Mouse (Mus musculus) intestine, embryonic 14.5 days (tissue): ENCODE measurements around the gene Pelo. TPM values are rescaled to one million over a fixed set of nuclear protein-coding genes. Genes with fewer than 3 reads are reported as not detected.

Experiments used
- ATAC-seq: fragments of 200-750 bp; cut with Nextera tagmentation; replicated peaks from 2 replicates; pipeline ENCODE4 v1.8.0; 2017; ENCODE audit warnings: low read depth, moderate number of reproducible peaks, moderate TSS enrichment, moderate library complexity; ENCODE audit not compliant: low FRiP score, low TSS enrichment
- DNase-seq: peaks from one replicate; pipeline ENCODE4 v3.0.0-alpha.2; 2018; ENCODE audit warnings: low spot score
- H3K27ac ChIP-seq: fragments of 300-500 bp; sonication (generic); 2 replicates; pipeline ENCODE4 v1.5.1; 2014; ENCODE audit warnings: low read depth, mild to moderate bottlenecking, control low read depth
- H3K27me3 ChIP-seq: fragments of 300-500 bp; sonication (generic); replicated peaks from 2 replicates; pipeline ENCODE4 v1.6.1; 2014; ENCODE audit warnings: low read length, control low read depth; ENCODE audit not compliant: control insufficient read depth, insufficient read depth
- H3K36me3 ChIP-seq: fragments of 300-500 bp; sonication (generic); 2 replicates; pipeline ENCODE4 v1.6.1; 2014; ENCODE audit warnings: low read length, control low read depth; ENCODE audit not compliant: control insufficient read depth, insufficient read depth
- H3K4me1 ChIP-seq: fragments of 300-500 bp; sonication (generic); replicated peaks from 2 replicates; pipeline ENCODE4 v1.6.1; 2014; ENCODE audit warnings: low read length, control low read depth, mixed read lengths; ENCODE audit not compliant: control insufficient read depth, insufficient read depth
- H3K4me2 ChIP-seq: fragments of 300-500 bp; sonication (generic); 2 replicates; pipeline ENCODE4 v1.6.1; 2014; ENCODE audit warnings: low read length
- H3K4me3 ChIP-seq: fragments of 300-500 bp; sonication (generic); 2 replicates; pipeline ENCODE4 v1.5.1; 2014; ENCODE audit warnings: low read depth, low read length, control low read depth, mixed read lengths
- H3K9ac ChIP-seq: fragments of 300-500 bp; sonication (generic); 2 replicates; pipeline ENCODE4 v1.6.1; 2014; ENCODE audit warnings: mild to moderate bottlenecking, low read length
- H3K9me3 ChIP-seq: fragments of 300-500 bp; sonication (generic); 2 replicates; pipeline ENCODE4 v1.6.1; 2016; ENCODE audit warnings: low read length, control low read depth; ENCODE audit not compliant: control insufficient read depth
- WGBS: fragments of 180-500 bp; shearing (Covaris S2); extraction: QIAGEN DNeasy Blood & Tissue Kit; methylation state at CpG from one replicate; pipeline ENCODE4 v1.1.7; 2014; 5-methylcytosine and 5-hydroxymethylcytosine counted together
- polyA plus RNA-seq: library from polyadenylated mRNA; unstranded; fragments of >200 nt; fragmentation: Nextera tagmentation; extraction: Ambion mirVana; gene quantifications from 2 replicates; pipeline ENCODE4 v1.2.1, GENCODE M21; 2014

Pelo gene
- polyA plus RNA-seq, 1 experiment from 2014 or later: 6.3 TPM

DNA sequence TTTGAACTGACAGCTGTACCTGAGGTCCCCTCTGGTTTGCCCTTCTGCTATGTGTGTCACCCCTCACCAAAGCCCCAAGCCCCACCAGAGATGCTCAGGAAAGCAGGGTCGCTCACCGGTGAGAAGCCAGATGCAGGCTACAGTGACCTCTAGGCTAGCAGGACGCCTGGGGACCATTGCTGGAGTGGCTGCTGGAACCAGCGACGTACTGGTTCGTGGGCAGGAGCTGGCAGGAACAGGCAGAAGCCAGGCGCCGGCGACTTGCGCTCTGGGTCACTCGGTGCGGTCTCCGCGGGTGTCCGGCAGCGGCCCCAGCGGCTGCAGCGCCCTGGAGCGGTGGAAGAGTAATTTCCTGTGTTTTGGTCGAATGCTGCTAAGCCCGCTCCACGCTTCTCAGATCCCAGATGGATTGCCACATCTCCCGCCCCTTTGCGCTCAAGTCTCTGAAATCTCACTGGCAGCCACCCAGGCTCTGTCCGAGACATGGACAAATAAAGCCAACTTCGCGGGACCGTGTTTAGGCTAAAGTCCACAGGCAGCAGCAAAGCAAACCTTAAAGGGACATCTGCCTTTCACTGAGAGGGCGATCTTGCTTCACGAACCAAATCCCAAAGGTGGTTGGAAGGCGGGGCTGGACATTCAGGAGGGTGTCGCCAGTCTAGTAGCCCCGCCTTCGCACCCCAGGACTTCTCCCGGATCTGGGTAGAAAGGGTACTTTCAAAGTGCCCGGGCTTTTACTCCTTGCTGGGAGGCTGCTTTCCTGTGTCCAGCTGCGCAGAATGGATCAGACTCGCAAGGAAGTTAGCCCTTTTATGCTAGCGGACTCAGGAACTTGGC is 11.6 kb upstream of the Pelo start, which contains the start of the genes Gm49395 and Itga1:
Gene Gm49395, minus strand, starts transcription at position 567 of the 837 bp plus-strand sequence.
Gene Itga1, minus strand, starts transcription at position 610 of the 837 bp plus-strand sequence.
- H3K36me3 ChIP-seq: 0 out of 2 replicates have a peak, but pooled peaks cover 3% of the 10 kb centered on the region
- peak within 1 kb of the TSS; percentile 83 for H3K27ac ChIP-seq
- peak within 1 kb of the TSS; percentile 64 for H3K9ac ChIP-seq
- WGBS: under 1% methylated on average over 39 of the region's 39 CpGs
- ATAC-seq (peak; percentile 93), DNase-seq (peak; percentile 83)
- H3K4me1 ChIP-seq: no peaks in the 10 kb centered on the region
- peak within 1 kb of the TSS; percentile 60 for H3K4me3 ChIP-seq
- H3K4me2 ChIP-seq: peak within 1 kb of the TSS; percentile 84
- no peaks in the 10 kb centered on the region for H3K9me3 ChIP-seq
- H3K27me3 ChIP-seq: no peaks in the 10 kb centered on the region

DNA sequence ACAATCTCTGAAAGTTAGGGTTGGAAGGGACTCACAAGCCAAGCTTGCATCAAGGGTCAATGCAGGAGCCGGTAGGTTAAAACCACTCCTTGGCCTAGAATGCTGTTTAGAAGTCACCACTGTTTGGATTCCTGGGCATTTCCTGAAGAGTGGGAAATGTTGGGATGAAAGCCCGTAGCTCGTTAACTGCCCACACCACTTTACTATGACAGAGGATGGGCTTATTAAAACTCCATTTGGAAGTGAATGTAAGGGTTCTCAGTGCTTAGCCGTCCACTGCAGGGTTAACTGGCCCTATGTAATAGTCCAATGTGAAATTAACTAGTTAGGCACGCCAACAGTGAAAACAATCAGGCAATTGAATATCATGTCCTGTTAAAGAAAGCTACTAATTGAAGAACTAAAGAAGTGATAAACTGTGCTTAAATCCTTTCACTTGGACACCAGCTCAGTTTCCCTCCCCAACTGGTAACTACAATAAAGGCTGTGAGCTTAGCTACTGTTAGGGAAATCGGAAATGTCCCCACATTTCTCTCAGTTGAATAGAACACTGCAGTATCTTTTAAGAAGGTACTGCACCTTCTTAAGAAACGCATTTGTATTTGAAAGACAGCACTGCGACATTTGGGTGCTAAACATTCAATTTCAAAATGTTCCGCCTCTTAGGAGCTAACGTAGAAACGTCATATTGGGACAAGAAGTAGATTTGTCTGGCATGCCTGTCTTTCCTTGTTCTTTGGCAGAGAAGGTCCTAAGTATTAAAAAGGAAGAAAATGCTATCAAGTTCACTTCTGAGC is 10.6 kb upstream of the Pelo start:
- no peaks in the 10 kb centered on the region; the same call in 1 of the 2 replicates for H3K4me1 ChIP-seq
- DNase-seq: no peak
- H3K9ac ChIP-seq: peak overlapping the region; percentile 64
- H3K4me2 ChIP-seq: peak overlapping the region; percentile 84
- no peaks in the 10 kb centered on the region for H3K27me3 ChIP-seq
- H3K9me3 ChIP-seq: no peaks in the 10 kb centered on the region
- no peak for ATAC-seq
- peak overlapping the region; percentile 60 for H3K4me3 ChIP-seq
- H3K36me3 ChIP-seq: 0 out of 2 replicates have a peak, but pooled peaks cover 3% of the 10 kb centered on the region
- H3K27ac ChIP-seq: peak overlapping the region; percentile 83; the same call in 1 of the 2 replicates
- WGBS: 45% methylated on average over 11 of the region's 11 CpGs

DNA sequence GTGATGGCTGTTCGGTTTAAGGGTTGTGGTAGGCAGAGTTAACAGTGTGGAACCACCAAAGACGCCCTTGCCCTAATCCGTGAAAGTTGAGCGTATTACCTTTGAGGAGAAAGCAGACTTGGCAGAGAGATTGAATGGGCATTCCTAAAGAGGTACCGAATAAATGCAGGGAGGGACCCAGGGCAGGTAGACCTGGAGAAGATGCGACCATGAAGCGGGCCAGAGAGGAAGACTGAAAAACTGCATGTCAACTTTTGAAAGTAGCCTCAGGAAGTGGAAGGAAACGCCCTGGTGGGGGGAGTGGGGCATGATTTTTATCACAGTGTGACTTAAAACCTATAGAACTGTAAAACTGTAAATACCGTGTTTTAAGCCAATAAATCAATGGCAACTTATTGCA is 9.4 kb upstream of the Pelo start:
- Histone ChIP-seq H3K4me2 (peak overlapping the region; percentile 84), H3K27ac (no peak overlapping the region), H3K9ac (no peak overlapping the region), H3K36me3 (0 out of 2 replicates have a peak, but pooled peaks cover 3% of the 10 kb centered on the region), H3K4me1 (no peaks in the 10 kb centered on the region; the same call in 1 of the 2 replicates), H3K27me3 (no peaks in the 10 kb centered on the region), H3K9me3 (no peaks in the 10 kb centered on the region), H3K4me3 (no peak overlapping the region)
- 82% methylated on average over 9 of the region's 9 CpGs for WGBS
- DNase-seq (no peak), ATAC-seq (no peak)

DNA sequence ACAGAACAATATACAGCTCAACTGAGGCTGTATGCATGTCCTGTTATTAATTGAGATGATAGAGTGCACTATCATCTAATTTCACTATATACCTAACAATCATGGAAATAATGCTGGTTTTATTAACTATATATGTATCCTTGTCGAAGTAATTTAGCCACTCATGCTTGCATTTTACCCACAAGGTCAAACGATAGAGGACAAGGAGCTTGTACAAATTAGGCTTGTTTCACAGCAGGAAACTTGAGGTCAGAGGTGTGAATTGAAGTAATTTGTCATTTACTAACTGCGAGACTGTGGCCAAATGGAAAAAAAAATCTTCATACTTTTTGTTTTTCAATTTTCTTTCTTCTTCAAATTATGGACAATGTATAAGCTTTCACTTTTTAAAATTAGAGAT is 8.2 kb upstream of the Pelo start:
- ATAC-seq (no peak), DNase-seq (no peak)
- Histone ChIP-seq H3K27ac (no peak overlapping the region), H3K9me3 (no peaks in the 10 kb centered on the region), H3K27me3 (no peaks in the 10 kb centered on the region), H3K4me2 (no peak overlapping the region), H3K4me1 (no peaks in the 10 kb centered on the region; the same call in 1 of the 2 replicates), H3K9ac (no peak overlapping the region), H3K4me3 (no peak overlapping the region), H3K36me3 (0 out of 2 replicates have a peak, but pooled peaks cover 3% of the 10 kb centered on the region)
- 82% methylated on average over 3 of the region's 3 CpGs for WGBS

DNA sequence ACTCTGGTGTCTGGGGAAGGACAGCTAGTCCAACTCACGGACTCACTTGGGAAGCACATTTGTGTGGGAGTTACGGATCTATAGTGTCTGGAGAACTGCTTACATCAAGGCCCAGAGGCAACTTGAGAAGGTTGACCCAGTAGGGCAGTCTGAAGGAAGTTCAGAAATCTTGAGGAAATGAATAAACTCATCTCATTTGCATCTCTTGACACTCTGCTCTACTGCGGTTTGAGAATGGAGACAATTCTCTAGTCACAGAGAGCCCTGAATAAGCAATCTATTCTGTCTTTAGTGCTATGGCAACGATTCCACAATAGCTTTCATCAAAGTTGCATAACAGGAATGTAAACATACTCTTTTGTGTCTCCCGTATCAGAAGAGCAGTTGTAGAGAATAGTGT is 7.0 kb upstream of the Pelo start:
- Histone ChIP-seq H3K27ac (no peak overlapping the region), H3K4me3 (no peak overlapping the region), H3K9me3 (no peaks in the 10 kb centered on the region), H3K4me1 (no peaks in the 10 kb centered on the region; the same call in 1 of the 2 replicates), H3K27me3 (no peaks in the 10 kb centered on the region), H3K4me2 (no peak overlapping the region), H3K36me3 (0 out of 2 replicates have a peak, but pooled peaks cover 3% of the 10 kb centered on the region), H3K9ac (no peak overlapping the region)
- DNase-seq: no peak
- ATAC-seq: no peak
- 79% methylated on average over 5 of the region's 5 CpGs for WGBS

DNA sequence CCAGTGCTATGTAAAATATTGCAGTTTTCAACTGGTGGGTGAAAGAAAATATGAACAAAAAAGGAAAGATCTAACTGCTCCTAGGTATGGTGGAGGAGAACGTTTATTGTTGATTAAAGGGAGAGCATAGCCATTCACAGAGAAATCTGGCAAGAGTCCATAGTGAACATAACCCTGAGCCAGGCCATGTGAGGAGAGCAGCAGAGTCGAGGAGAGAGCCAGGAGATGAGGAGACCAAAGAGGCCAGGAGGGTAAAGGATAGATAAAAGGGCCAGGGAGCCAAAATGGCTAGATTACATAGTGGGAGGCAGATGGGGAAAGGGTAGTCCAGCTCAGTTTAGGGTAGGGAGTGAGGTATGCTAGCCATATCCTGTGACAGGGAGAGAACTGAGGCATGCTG is 6.2 kb upstream of the Pelo start:
- H3K4me2 ChIP-seq: no peak overlapping the region
- H3K9ac ChIP-seq: no peak overlapping the region
- peaks cover under 1% of the 10 kb centered on the region; the same call in 1 of the 2 replicates for H3K4me1 ChIP-seq
- no peaks in the 10 kb centered on the region for H3K9me3 ChIP-seq
- ATAC-seq: no peak
- no peaks in the 10 kb centered on the region for H3K27me3 ChIP-seq
- WGBS: 42% methylated on average over 2 of the region's 2 CpGs
- H3K36me3 ChIP-seq: 0 out of 2 replicates have a peak, but pooled peaks cover 3% of the 10 kb centered on the region
- no peak overlapping the region for H3K27ac ChIP-seq
- no peak for DNase-seq
- H3K4me3 ChIP-seq: no peak overlapping the region

DNA sequence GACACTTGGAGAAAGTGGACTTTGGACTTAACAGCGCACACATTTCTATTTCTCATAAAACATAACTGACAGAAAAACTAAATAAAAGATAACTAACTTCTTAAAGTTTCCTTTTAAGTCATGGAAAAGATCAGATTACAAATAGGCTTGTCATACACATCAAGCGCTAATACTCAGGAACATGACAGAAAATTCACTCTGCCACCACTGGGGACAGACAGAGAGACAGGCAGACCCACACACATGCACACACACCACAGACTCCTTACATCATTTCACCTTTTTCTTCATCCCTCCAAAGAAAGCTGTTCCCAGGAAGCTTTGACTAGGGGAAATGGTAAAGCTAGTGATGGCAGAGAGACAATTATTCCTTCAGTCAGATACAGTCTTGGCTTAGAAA is 5.4 kb upstream of the Pelo start:
- Histone ChIP-seq H3K27me3 (no peaks in the 10 kb centered on the region), H3K36me3 (0 out of 2 replicates have a peak, but pooled peaks cover 3% of the 10 kb centered on the region), H3K4me2 (no peak overlapping the region), H3K9me3 (no peaks in the 10 kb centered on the region), H3K27ac (no peak overlapping the region), H3K9ac (no peak overlapping the region), H3K4me1 (peaks cover 7% of the 10 kb centered on the region), H3K4me3 (no peak overlapping the region)
- DNase-seq: no peak
- no peak for ATAC-seq
- WGBS: 71% methylated on average over 2 of the region's 2 CpGs

DNA sequence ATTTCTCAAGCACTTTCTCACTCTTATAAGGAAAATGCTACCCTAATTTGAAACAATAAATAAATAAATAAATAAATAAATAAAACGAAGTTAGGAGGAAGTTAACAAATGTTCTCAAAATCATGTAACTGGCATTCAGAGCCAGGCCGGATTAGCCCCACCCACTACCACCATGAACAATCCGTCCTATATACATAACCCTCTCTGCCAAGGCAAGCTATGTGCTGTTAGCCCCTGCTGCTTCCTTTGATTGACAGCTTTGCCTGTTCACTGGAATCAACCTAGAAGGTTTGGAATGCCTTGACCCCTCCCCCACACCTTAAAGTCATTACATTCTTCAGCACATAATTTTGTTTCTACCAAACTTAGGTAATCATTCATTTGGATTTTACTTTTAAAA is 1.5 kb upstream of the Pelo start:
- peaks cover 20% of the 10 kb centered on the region for H3K4me1 ChIP-seq
- 76% methylated on average over 3 of the region's 3 CpGs for WGBS
- no peak overlapping the region for H3K4me3 ChIP-seq
- no peaks in the 10 kb centered on the region for H3K27me3 ChIP-seq
- H3K36me3 ChIP-seq: peaks cover 20% of the 10 kb centered on the region
- no peak for DNase-seq
- no peak overlapping the region for H3K27ac ChIP-seq
- ATAC-seq: no peak
- no peak overlapping the region for H3K9ac ChIP-seq
- peak overlapping the region; percentile 97; the same call in 1 of the 2 replicates for H3K4me2 ChIP-seq
- no peaks in the 10 kb centered on the region for H3K9me3 ChIP-seq
